Mouse (Mus musculus): ENCODE results near the gene Map4k4. TPM values are rescaled to one million over a fixed set of nuclear protein-coding genes. Genes with fewer than 3 reads are reported as not detected.

The Map4k4 gene
- 330 and 341 TPM in 2 replicates for polyA plus RNA-seq (2012; rRNA removed)

DNA sequence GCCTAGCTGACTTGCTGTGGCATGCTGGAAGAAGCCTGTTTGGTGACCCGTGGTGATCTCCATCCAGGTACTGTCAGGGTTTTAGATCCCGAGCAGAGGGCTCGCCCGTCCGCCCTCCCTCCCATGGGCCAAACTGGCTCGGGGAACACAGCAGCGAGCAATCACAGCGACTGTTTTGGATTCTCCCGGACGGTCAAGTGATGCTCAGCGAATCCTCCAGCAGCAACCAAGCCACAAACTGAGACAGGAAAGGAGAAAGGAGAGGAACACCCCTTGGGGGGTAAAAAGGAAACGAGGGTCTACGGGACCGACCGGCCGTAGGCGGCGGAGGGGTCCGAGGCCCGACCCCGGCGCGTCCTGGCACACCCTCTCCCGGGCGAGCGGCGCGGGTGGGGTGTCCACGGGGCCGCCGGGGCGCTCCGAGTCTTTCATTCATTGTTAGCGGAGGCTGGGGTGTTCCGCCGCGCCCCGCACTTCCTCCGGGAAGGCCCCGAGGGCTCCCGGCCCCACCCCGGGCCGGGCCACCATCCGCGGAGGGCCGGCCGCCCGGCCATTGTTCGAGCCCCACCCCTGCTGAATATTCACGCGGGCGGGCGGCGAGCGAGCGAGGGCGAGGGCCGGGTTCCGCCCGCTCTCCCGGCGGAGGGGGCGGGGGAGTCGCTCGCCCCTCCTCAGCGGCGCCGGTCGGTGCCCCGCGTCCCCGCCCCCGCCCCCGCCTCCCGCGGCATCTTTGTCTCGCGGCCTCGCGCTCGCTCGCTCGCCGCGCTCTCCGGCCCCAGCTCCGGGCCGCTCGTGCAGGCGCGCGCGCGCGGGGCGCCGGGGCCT lies at the start of gene Map4k4:
Map4k4 (plus strand) TSS at position 733 of the 825 bp plus-strand sequence.

GRCm38 (mm10) chr1:40073779-40074178 lies 173.1 kb downstream of the Map4k4 start, which contains the start of gene Il1r2:
TSS of gene Il1r2 (plus strand) at chr1:40074079.

Other genes with a start within 250 kb of the Map4k4 start
- gene Creg2, start 249.4 kb upstream of the Map4k4 start, polyA plus RNA-seq (2012; rRNA removed) = 0.47 and 0.48 TPM in 2 replicates
- 0.55 and 0.98 TPM in 2 replicates for gene Rfx8, start 179.9 kb upstream of the Map4k4 start, polyA plus RNA-seq (2012; rRNA removed)
- not detected in 2 replicates for gene Gm3646, start 95.6 kb upstream of the Map4k4 start, polyA plus RNA-seq (2012; rRNA removed)
- gene Il1r2, start 173.2 kb downstream of the Map4k4 start, polyA plus RNA-seq (2012; rRNA removed) = 0.19 and 0.35 TPM in 2 replicates